Mouse (Mus musculus): ENCODE measurements at regions not wholly inside any gene's neighbourhood (a gene's known extent, or its start where the extent isn't known, plus 50 kb on each side); places are given as distances from the start of the nearest gene placed in this dataset.
"Not testable (repeated sequence)": the region's sequence is repeated elsewhere in the genome, so short reads cannot be mapped to it uniquely, and the experiment has no call there.

DNA sequence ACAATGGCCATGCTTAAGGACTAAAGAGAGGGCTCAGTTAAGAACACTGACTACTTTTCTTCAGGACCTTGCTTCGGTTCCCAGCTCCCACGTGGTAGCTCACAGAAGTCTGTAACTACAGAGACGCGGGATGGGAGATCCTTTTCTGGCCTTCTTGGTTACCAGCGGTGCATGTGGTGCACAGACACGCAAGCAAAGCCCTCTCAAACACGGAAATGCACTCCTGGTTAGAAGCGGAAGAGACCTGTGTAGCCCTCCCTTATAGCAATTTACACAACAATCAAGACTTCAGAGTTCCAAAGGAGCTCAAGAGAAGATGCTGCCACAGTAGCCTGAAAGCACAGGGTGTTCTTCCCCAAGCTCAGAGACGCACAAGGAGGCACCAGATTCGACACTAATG is 225.6 kb downstream of the Unc5cl start:
- Histone ChIP-seq H3K27me3 (replicated peaks; ENCODE audit: low read depth, poor library complexity, severe bottlenecking) (no peaks in the 10 kb centered on the region), H3K36me3 (replicated peaks) (no peaks in the 10 kb centered on the region), H3K4me1 (no peaks in the 10 kb centered on the region), H3K9me3 (no peaks in the 10 kb centered on the region), H3K4me3 (no peak overlapping the region), H3K27ac (replicated peaks) (no peak overlapping the region)
- no peak for DNase-seq (ENCODE audit: low spot score)
- 86% methylated on average over 10 of the region's 10 CpGs for WGBS

DNA sequence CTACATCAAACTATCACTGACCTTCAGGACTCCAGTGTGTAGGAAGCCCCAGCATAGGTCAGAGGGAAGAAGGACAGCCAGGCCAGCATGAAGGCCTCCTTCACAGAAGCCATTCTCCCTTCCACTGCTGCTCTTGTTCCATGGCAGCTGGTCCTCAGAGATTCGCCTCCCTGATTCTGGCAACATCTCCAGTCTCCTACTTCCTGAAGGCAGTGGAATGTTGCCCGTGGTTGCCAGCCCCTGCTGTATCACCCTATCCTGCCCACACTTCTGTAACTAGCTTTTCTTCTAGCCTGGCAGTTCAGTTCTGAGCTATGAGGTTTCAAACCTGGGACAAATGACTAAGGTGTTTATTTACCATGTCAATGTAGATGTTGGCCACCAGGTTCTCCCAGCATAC is 234.2 kb downstream of the Unc5cl start:
- no peak overlapping the region for H3K4me3 ChIP-seq
- H3K27me3 ChIP-seq (replicated peaks; ENCODE audit: low read depth, poor library complexity, severe bottlenecking), result no peaks in the 10 kb centered on the region
- no peaks in the 10 kb centered on the region for H3K4me1 ChIP-seq
- DNase-seq (ENCODE audit: low spot score), result no peak
- no peaks in the 10 kb centered on the region for H3K9me3 ChIP-seq
- no peaks in the 10 kb centered on the region for H3K36me3 ChIP-seq (replicated peaks)
- WGBS, result 72% methylated on average over 2 of the region's 2 CpGs
- no peak overlapping the region for H3K27ac ChIP-seq (replicated peaks)

DNA sequence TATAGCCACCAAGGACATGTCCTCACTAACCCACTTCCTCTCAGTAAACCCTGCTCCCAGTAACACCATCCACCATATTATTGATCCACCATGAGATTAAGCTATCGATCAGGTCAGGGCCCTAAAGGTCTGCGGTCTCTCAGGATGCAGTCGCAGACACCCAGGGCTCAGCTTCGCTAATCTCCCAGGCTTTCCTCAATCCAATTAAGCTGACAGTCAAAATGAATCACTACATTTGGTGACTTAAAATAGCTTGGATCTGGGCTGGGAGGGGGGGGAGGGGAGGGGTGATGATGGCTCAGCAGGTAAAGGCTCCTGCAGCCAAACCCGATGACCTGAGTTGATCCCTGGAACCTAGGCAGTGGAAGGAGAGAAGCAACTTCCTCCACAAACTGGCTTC is 233.7 kb upstream of the Lrfn2 start:
- Histone ChIP-seq H3K27ac (replicated peaks) (no peak overlapping the region), H3K36me3 (replicated peaks) (no peaks in the 10 kb centered on the region), H3K9me3 (0 out of 2 replicates have a peak, but pooled peaks cover 7% of the 10 kb centered on the region), H3K27me3 (replicated peaks; ENCODE audit: low read depth, poor library complexity, severe bottlenecking) (no peaks in the 10 kb centered on the region), H3K4me1 (no peaks in the 10 kb centered on the region; the same call in 1 of the 2 replicates), H3K4me3 (no peak overlapping the region)
- no peak for DNase-seq (ENCODE audit: low spot score)
- WGBS, result 81% methylated on average over 5 of the region's 5 CpGs

DNA sequence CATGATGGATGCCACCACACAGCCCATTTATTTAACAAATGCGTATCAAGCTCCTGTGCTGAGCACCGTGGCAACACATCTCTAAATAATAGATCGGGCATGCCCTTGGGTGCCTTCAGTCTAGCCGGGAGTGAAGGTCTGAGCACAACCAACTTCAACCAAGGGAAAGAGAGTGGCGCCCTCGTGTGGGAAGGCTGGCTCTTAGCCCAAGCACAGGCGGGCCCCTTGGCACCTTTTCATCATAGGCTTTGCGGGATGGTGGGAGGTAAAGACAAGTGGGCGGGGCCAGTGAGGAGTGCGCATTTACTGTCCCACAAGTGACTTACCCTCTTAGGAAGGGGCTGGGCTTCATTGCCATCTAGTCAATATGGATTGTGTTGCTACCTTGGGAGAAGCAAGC is 231.6 kb upstream of the Lrfn2 start:
- DNase-seq (ENCODE audit: low spot score), result peak; percentile 32
- H3K27ac ChIP-seq (replicated peaks), result no peak overlapping the region
- H3K4me1 ChIP-seq, result no peaks in the 10 kb centered on the region
- H3K27me3 ChIP-seq (replicated peaks; ENCODE audit: low read depth, poor library complexity, severe bottlenecking), result no peaks in the 10 kb centered on the region
- no peaks in the 10 kb centered on the region for H3K36me3 ChIP-seq (replicated peaks)
- H3K9me3 ChIP-seq, result 0 out of 2 replicates have a peak, but pooled peaks cover 7% of the 10 kb centered on the region
- WGBS, result 28% methylated on average over 10 of the region's 10 CpGs
- no peak overlapping the region for H3K4me3 ChIP-seq

DNA sequence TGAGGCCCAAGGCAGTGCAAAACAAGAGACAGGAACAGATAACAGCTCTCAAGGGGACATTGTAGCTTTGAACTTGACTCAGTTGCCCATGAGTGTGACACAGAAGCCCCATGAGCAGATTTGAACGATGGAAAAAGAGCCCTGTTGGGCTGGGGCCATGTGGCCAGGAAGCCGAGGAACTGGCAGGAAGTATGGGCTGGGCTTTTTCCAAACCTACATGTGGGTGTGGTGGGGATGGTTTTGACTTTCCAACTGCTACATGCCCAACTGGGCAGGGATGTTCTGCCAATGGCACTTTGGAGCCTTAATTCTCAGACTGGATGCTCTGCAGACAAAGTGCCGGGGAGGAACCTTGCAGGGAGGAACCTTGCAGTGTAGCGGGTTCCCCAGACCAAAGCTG is 211.7 kb upstream of the Lrfn2 start:
- DNase-seq (ENCODE audit: low spot score), result no peak
- no peaks in the 10 kb centered on the region for H3K36me3 ChIP-seq (replicated peaks)
- H3K4me1 ChIP-seq, result no peaks in the 10 kb centered on the region
- 83% methylated on average over 4 of the region's 4 CpGs for WGBS
- H3K27me3 ChIP-seq (replicated peaks; ENCODE audit: low read depth, poor library complexity, severe bottlenecking), result no peaks in the 10 kb centered on the region
- H3K4me3 ChIP-seq, result no peak overlapping the region
- H3K9me3 ChIP-seq, result no peaks in the 10 kb centered on the region
- no peak overlapping the region for H3K27ac ChIP-seq (replicated peaks)

DNA sequence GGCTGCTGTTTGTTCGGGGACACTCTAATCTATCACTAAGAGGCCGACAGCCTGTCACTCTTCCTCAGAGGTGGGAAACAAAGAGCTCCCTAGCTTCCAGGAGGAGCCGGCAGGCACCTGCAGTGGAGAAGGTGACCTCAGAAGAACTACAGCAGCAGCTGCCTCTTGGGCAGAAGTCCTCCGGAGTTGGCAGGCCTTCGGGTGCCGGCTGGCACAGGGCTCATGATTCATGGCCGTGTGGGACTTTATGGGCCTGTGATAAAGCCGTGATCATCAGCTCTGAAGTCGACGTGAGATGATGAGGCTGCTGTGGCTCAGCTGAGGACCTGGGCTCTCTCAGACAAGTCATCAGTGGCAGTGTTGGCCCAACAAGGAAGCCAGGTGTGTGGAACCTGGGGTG is 208.9 kb upstream of the Lrfn2 start:
- 85% methylated on average over 10 of the region's 10 CpGs for WGBS
- no peaks in the 10 kb centered on the region for H3K9me3 ChIP-seq
- no peaks in the 10 kb centered on the region for H3K36me3 ChIP-seq (replicated peaks)
- no peak overlapping the region for H3K27ac ChIP-seq (replicated peaks)
- no peak for DNase-seq (ENCODE audit: low spot score)
- H3K4me3 ChIP-seq, result no peak overlapping the region
- H3K27me3 ChIP-seq (replicated peaks; ENCODE audit: low read depth, poor library complexity, severe bottlenecking), result no peaks in the 10 kb centered on the region
- no peaks in the 10 kb centered on the region for H3K4me1 ChIP-seq

DNA sequence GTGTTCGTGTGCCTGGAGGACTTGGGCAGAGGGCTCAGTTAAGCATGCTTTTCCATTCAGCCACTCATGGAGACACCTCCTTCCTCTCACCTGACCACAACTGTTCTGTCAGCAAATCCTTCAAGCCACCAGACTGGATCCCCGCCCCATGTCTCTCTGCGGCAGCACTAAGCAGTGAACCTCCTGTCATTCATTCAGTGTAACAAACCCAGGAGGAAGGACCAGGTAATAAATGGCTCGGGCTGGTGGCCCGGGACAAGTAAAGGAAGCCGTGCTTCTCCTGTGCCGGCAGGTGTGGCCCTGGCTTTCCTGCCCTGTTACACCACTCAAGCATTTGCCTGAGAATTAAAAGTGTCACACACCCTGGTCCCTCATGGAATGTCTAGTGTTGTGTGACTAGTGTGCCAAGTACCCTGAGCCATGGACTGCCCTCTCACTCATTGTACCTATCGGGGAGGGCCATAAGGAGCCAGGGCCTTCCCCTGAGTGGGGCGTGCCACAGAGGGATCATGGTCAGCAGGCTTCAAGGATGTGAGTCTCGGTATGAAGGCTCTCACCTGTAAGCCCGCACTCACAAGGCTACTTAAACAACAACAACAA is 207.6 kb upstream of the Lrfn2 start:
- no peak for DNase-seq (ENCODE audit: low spot score)

DNA sequence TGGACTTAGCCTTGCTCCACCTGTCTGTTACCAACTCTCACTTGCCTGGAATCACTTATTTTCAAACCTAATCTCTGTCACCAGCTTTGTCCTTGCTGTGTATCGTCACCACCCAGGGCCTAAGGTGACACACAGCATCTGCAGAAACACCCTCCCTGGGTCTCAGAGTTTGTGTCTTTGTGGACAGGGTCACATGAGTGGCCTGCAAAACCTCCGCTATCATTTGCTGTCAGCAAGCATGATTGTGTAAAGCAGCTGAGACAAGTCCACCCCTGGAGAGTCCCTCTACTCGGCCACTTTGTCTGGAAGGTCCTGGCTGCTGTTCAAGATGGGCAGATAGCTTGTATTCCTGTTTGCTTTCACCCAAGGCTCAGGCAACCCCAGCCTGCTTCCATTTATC is 205.7 kb upstream of the Lrfn2 start:
- Histone ChIP-seq H3K27me3 (replicated peaks; ENCODE audit: low read depth, poor library complexity, severe bottlenecking) (no peaks in the 10 kb centered on the region), H3K4me3 (no peak overlapping the region), H3K4me1 (no peaks in the 10 kb centered on the region), H3K27ac (replicated peaks) (no peak overlapping the region), H3K9me3 (no peaks in the 10 kb centered on the region), H3K36me3 (replicated peaks) (no peaks in the 10 kb centered on the region)
- no peak for DNase-seq (ENCODE audit: low spot score)
- 75% methylated on average over 3 of the region's 3 CpGs for WGBS

More for the DNA sequence above, 207.6 kb upstream of the Lrfn2 start:
- H3K4me3 ChIP-seq, result no peak overlapping the region
- no peak overlapping the region for H3K27ac ChIP-seq (replicated peaks)
- WGBS, result 89% methylated on average over 11 of the region's 11 CpGs
- no peaks in the 10 kb centered on the region for H3K4me1 ChIP-seq
- H3K27me3 ChIP-seq (replicated peaks; ENCODE audit: low read depth, poor library complexity, severe bottlenecking), result no peaks in the 10 kb centered on the region
- no peaks in the 10 kb centered on the region for H3K36me3 ChIP-seq (replicated peaks)
- H3K9me3 ChIP-seq, result no peaks in the 10 kb centered on the region

DNA sequence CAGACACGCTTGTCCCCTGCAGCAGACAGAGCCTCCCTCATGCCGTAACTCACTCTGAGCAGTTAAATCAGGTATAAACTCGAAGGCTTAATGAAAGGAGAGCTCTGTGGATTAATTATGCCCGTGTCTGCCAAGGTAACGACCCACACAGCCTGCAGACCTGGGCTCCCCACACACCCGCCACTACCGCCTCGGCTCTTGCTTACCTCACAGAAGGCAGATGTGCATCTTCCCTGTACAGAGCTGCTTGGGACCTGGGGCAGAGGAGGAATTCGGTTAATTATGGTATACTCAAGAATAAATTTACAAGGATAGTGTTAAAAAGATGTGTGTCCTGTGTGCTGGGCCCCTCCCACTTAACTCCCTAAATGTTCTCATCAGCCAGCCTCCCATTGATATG is 198.4 kb upstream of the Lrfn2 start:
- Histone ChIP-seq H3K4me3 (no peak overlapping the region), H3K9me3 (no peaks in the 10 kb centered on the region), H3K36me3 (replicated peaks) (no peaks in the 10 kb centered on the region), H3K27me3 (replicated peaks; ENCODE audit: low read depth, poor library complexity, severe bottlenecking) (no peaks in the 10 kb centered on the region), H3K27ac (replicated peaks) (no peak overlapping the region), H3K4me1 (no peaks in the 10 kb centered on the region)
- WGBS, result 86% methylated on average over 9 of the region's 9 CpGs
- DNase-seq (ENCODE audit: low spot score), result no peak

DNA sequence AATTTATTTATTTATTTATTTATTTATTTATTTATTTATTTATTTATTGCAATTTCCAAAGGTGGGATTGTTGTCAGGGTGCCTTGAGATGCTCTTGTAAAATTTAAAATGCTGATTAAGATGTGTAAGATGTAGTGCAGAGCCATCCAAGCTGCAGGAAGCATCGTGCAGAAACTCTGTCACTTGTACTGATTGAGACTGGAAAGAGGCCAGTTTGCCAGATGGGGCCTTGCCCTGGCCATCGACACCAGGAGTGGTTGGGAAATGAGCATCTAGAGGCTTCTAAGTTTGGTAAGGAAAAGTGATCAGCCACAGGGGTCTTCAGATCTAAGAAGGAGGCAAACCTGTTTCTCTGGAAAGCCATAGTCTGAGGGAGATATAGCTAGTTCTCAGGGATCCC is 195.0 kb upstream of the Lrfn2 start:
- DNase-seq (ENCODE audit: low spot score); H3K9me3 ChIP-seq; H3K4me1 ChIP-seq; H3K36me3 ChIP-seq (replicated peaks); H3K4me3 ChIP-seq; H3K27me3 ChIP-seq (replicated peaks; ENCODE audit: low read depth, poor library complexity, severe bottlenecking); H3K27ac ChIP-seq (replicated peaks): not testable (repeated sequence)
- WGBS, result 95% methylated on average over 2 of the region's 2 CpGs

DNA sequence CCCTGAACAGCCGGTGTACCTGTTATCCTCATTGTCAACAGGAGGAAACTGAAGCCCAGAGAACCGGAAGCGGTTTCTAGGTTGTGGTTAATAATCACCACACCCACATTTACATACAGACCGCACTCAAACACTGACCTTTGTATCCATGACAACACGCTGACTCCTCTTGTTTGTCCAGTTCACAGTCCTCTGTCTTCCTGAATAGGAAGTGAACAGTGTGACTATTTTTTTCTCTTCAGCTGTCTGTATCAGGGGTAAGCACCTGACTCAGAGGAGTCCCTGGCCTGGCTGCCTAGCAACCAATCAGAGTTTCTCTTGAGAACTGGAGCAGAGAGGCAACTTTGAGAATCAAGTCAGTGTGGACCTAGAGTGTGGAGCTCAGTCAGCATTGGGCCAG is 193.5 kb upstream of the Lrfn2 start:
- no peak for DNase-seq (ENCODE audit: low spot score)
- H3K36me3 ChIP-seq (replicated peaks), result no peaks in the 10 kb centered on the region

DNA sequence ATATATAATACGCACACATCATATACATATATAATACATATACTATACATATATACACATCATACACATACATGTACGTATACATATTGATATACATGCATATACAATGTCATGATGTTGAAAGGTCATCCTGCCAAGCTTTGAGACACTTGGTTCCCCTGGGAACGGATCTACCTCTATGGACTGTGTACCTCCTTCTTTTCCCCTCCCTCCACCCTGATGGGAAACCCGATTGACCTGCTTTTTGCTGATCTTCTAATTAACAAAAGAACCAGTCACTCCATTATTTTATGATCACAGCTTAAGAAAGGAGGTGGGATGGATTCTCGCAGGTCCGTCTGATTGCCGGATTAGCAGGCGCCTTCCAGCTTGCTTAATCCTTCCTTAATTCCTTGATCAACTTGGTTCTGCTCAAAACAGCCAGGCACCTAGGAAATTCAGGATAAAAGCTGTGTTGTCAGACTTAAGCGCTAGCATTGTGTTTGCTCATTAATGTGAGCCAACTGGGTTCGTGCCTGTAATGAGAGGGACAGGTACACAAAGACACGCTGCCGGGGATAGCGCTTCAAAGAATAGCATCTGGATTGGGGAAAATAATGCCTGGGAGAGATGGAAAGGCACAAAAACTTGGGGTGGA is 189.3 kb upstream of the Lrfn2 start:
- Histone ChIP-seq H3K27me3 (replicated peaks; ENCODE audit: low read depth, poor library complexity, severe bottlenecking) (no peaks in the 10 kb centered on the region), H3K4me1 (no peaks in the 10 kb centered on the region), H3K4me3 (no peak overlapping the region), H3K36me3 (replicated peaks) (no peaks in the 10 kb centered on the region), H3K9me3 (peaks cover 3% of the 10 kb centered on the region; the same call in 1 of the 2 replicates), H3K27ac (replicated peaks) (no peak overlapping the region)
- no peak for DNase-seq (ENCODE audit: low spot score)
- 69% methylated on average over 13 of the region's 13 CpGs for WGBS

More for the DNA sequence above, 193.5 kb upstream of the Lrfn2 start:
- H3K27ac ChIP-seq (replicated peaks), result no peak overlapping the region
- 81% methylated on average over 5 of the region's 5 CpGs for WGBS
- no peaks in the 10 kb centered on the region for H3K4me1 ChIP-seq
- peaks cover 3% of the 10 kb centered on the region; the same call in 1 of the 2 replicates for H3K9me3 ChIP-seq
- no peaks in the 10 kb centered on the region for H3K27me3 ChIP-seq (replicated peaks; ENCODE audit: low read depth, poor library complexity, severe bottlenecking)
- no peak overlapping the region for H3K4me3 ChIP-seq

DNA sequence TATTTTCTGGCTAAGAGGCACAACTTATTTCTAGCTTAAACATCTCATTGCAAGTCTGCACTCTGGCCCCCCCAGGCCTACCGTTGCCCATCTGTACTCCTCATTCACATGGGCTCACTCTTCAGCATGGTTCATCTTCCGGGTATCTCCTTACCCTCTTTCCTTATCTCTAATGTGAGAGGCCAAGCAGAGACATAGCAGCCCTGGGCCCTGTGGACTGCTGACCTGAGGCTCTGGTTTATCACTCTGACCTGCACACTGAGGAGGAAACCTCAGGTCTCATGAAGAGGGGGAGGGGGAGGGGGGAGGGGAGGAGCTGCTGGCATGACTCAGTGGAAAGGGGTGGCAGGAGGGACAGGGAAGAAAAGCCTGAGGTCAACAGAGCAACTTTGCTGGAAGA is 162.1 kb upstream of the Lrfn2 start:
- Histone ChIP-seq H3K36me3 (replicated peaks) (no peaks in the 10 kb centered on the region), H3K27me3 (replicated peaks; ENCODE audit: low read depth, poor library complexity, severe bottlenecking) (peaks cover 13% of the 10 kb centered on the region), H3K27ac (replicated peaks) (no peak overlapping the region), H3K4me3 (no peak overlapping the region), H3K4me1 (peaks cover 18% of the 10 kb centered on the region), H3K9me3 (no peaks in the 10 kb centered on the region)
- DNase-seq (ENCODE audit: low spot score), result no peak
- WGBS, result 90% methylated on average over 2 of the region's 2 CpGs

Measured in embryonic facial prominence, embryonic 10.5 days (tissue).